Mouse (Mus musculus) bone marrow, adult 2 months (tissue): ENCODE measurements around the gene Dynlt1b. TPM values are rescaled to one million over a fixed set of nuclear protein-coding genes. Genes with fewer than 3 reads are reported as not detected.
"Not testable (repeated sequence)": the region's sequence is repeated elsewhere in the genome, so short reads cannot be mapped to it uniquely, and the experiment has no call there.

Experiments
- H3K27ac ChIP-seq: fragments of 200-500 bp; 2 replicates; pipeline ENCODE4 v1.5.1; 2012; ENCODE audit warnings: low read depth, mild to moderate bottlenecking, control low read depth, inconsistent platforms, low read length; ENCODE audit not compliant: control insufficient read depth, poor library complexity, insufficient read depth
- H3K4me1 ChIP-seq: fragments of 200-500 bp; 2 replicates; pipeline ENCODE4 v1.6.1; 2011; ENCODE audit warnings: low read length; ENCODE audit not compliant: control insufficient read depth, insufficient read depth
- H3K4me3 ChIP-seq: fragments of 200-500 bp; replicated peaks from 2 replicates; pipeline ENCODE3; 2011; ENCODE audit warnings: mild to moderate bottlenecking, low read depth, low read length, control low read depth; ENCODE audit not compliant: control insufficient read depth
- WGBS: fragments of 180-500 bp; shearing (Covaris S2); methylation state at CpG from one replicate; pipeline ENCODE4 v1.1.7; 2018; 5-methylcytosine and 5-hydroxymethylcytosine counted together
- polyA plus RNA-seq: library from polyadenylated mRNA; stranded (reverse); fragments of >200 nt; gene quantifications from 2 replicates; pipeline ENCODE4 v1.2.4, GENCODE M21; 2011; ENCODE audit warnings: low replicate concordance; ENCODE audit not compliant: missing spikeins, insufficient read depth, insufficient read length

Dynlt1b gene
- polyA plus RNA-seq, 1 experiment: 183 TPM

- 89% methylated on average over 12 of the region's 12 CpGs for WGBS
- not testable (repeated sequence) for H3K4me1 ChIP-seq, H3K4me3 ChIP-seq
These were observed 26.0 kb downstream of the Dynlt1b start for GRCm38 (mm10) chr17:6455883-6456282.

GRCm38 (mm10) chr17:6456614-6457402, 26.9 kb downstream of the Dynlt1b start:
- not testable (repeated sequence) for H3K4me3 ChIP-seq, H3K4me1 ChIP-seq, H3K27ac ChIP-seq
- WGBS: 87% methylated on average over 18 of the region's 22 CpGs

More at GRCm38 (mm10) chr17:6455883-6456282, 26.0 kb downstream of the Dynlt1b start:
- H3K27ac ChIP-seq: not testable (repeated sequence)

- H3K4me1 ChIP-seq, H3K4me3 ChIP-seq, H3K27ac ChIP-seq: not testable (repeated sequence)
- WGBS: 92% methylated on average over 5 of the region's 5 CpGs
These were observed 31.2 kb downstream of the Dynlt1b start for GRCm38 (mm10) chr17:6461083-6461595.

GRCm38 (mm10) chr17:6465735-6466134, 35.8 kb downstream of the Dynlt1b start:
- WGBS: 56% methylated on average over 9 of the region's 9 CpGs
- H3K4me3 ChIP-seq, H3K27ac ChIP-seq, H3K4me1 ChIP-seq: not testable (repeated sequence)

GRCm38 (mm10) chr17:6467638-6468461, 37.9 kb downstream of the Dynlt1b start:
- H3K4me1 ChIP-seq, H3K4me3 ChIP-seq: not testable (repeated sequence)
- WGBS: 24% methylated on average over 18 of the region's 18 CpGs
- H3K27ac ChIP-seq: peak overlapping the region; percentile 9; the same call in 1 of the 2 replicates

DNA sequence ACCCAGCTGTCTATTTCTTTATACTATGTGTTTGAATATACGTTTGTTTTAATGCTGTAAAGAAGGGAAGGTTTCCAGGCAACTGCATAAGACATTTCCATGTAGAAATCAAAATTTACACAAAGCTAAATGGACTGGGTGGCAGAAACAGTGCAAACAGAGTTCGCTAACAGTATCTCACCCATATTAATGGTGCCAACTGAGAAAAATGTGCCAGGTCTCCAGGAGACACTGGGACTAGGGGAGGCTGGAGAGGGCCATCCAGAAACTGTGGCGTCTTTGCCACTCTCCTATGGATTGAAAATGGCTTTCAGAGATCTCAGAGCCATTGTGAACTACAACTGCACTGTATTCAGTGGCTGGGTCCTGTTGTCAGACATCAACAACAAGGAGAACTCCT, 40.1 kb downstream of the Dynlt1b start:
- 79% methylated on average over 2 of the region's 3 CpGs for WGBS
- H3K4me3 ChIP-seq, H3K4me1 ChIP-seq, H3K27ac ChIP-seq: not testable (repeated sequence)

DNA sequence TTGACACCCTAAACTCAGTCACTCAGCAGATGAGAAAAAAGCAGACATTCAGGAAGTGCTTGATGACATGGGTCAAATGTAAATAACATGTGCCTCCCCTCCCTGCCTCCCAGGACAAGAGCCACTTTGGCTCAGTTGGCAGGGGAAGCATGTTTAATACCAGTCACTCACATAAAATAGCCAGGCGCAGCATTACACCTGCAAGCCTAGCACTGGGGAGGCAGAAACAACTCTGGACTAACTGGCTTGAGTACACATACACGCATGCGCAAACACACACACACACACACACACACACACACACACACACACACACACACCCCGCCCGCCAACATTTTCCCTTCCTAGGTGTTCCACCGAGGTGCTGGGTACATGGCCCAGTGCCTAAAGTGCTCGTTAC, 40.8 kb downstream of the Dynlt1b start:
- not testable (repeated sequence) for H3K4me1 ChIP-seq, H3K27ac ChIP-seq, H3K4me3 ChIP-seq
- WGBS: 86% methylated on average over 6 of the region's 7 CpGs

- H3K27ac ChIP-seq, H3K4me1 ChIP-seq, H3K4me3 ChIP-seq: not testable (repeated sequence)
- WGBS: 62% methylated on average over 6 of the region's 6 CpGs
These were observed 45.4 kb downstream of the Dynlt1b start for GRCm38 (mm10) chr17:6475270-6475669.

DNA sequence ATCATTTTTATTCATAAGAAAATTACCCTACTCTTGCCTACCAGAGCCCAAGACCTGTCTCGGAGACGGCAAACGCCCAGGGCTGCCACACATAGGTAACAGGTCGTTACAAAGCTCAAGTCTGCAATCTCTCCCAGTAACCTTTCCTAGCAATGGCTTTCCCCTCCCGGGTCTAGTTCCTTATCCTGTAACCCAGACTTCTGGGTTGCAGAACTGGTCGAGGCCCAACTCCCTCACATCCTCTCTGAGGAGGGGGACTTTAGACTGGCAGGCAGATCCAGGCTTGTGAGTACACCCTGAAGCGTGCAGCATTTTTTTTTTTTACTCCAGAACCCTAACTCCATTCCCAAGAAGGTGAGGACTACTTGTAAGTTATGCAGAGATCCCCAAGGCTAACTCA, 46.0 kb downstream of the Dynlt1b start:
- H3K27ac ChIP-seq, H3K4me3 ChIP-seq: not testable (repeated sequence)
- 33% methylated on average over 7 of the region's 7 CpGs for WGBS

DNA sequence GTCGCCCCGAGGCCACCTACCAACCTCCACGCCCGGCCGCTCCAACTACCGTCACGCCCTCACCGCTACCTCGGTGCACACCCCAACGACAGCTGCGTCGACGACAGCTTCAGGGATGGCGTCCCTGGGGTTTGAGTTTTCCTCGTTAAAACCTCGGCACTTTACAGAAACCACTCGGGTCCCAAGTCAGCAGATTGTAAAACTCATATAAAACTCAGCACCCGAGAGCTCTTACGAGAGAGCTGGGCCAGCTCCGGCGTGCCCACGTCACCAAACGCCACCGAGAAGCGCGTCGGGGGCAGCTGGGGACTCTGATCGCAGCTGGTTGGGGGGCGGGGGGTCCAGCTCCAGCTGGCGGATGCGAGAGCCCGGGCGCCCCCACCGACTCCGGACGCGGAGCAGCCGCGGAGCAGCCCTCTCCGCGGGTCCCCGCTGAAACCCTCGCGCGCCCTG, 46.6 kb downstream of the Dynlt1b start:
- peak overlapping the region; percentile 50 for H3K4me3 ChIP-seq
- under 1% methylated on average over 45 of the region's 45 CpGs for WGBS
- not testable (repeated sequence) for H3K27ac ChIP-seq, H3K4me1 ChIP-seq

More for the DNA sequence above, 46.0 kb downstream of the Dynlt1b start:
- H3K4me1 ChIP-seq: not testable (repeated sequence)

DNA sequence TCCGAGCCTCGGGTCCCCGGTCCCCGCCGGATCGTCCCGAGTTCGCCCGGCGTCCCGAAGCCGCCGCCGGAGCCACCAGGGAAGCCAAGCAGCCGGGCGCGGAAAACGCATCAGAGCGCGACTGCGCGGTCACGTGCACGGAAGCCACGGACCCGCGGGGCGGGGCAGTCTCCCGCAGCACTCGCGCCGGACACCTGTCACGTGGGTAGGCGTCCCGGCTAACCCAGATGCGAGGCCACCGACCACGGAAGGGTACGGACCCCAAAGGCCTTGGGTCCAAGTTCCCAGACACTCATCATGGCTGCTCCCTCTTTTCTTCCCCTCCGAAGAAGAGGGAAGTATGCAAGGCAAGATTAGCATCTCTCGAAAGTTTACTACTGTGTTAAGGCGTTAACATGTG, 47.1 kb downstream of the Dynlt1b start:
- not testable (repeated sequence) for H3K4me1 ChIP-seq, H3K27ac ChIP-seq
- under 1% methylated on average over 42 of the region's 42 CpGs for WGBS
- peak overlapping the region; percentile 57 for H3K4me3 ChIP-seq

DNA sequence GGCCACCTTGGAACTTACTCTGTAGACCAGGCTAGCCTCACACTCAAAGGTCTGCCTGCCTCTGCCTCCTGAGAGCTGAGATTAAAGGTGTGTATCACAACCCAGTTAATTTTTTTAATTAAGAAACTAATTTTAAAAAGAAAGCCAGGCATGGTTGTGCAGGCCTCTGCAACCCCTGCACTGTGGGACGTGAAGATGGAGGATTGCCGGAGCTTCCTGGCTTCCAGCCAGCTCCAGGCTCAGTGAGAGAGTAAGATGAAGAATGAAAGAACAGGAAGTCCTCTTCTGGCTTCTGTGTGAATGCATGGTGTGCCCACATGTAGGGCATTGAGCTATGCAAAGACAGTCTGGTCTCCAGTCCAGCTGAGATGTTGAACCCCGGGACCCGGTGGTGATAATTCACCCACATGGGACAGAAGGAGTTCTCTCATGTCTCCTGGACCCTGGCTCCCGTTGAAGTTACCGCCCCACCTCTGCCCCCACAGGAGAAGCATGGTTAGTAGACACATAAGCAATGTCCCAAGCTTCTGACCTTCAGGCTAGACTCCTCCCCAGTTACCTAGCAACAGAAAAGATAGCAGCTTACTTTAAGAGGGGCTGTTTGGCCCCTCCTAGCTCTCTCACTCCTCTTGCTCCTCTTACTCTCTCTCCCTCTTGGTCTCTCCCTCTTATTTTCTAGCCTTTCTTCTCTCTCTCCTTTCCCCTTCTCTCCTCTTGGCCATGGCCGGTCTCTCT, 51.1 kb downstream of the Dynlt1b start:
- H3K4me3 ChIP-seq, H3K27ac ChIP-seq, H3K4me1 ChIP-seq: not testable (repeated sequence)
- WGBS: 51% methylated on average over 4 of the region's 7 CpGs

GRCm38 (mm10) chr17:6481590-6481963, 51.7 kb downstream of the Dynlt1b start:
- not testable (repeated sequence) for H3K4me1 ChIP-seq, H3K27ac ChIP-seq
- WGBS: 82% methylated on average over 12 of the region's 12 CpGs

More at GRCm38 (mm10) chr17:6481590-6481963, 51.7 kb downstream of the Dynlt1b start:
- not testable (repeated sequence) for H3K4me3 ChIP-seq
